Mouse (Mus musculus) monocyte, adult 5-6 weeks (primary cell): Measurements from ENCODE around the gene Gm3435. TPM values are rescaled to one million over a fixed set of nuclear protein-coding genes. Genes with fewer than 3 reads are reported as not detected.
"Not testable (repeated sequence)": the region's sequence is repeated elsewhere in the genome, so short reads cannot be mapped to it uniquely, and the experiment has no call there.

Source experiments
- ATAC-seq: fragments of 153-309, 156-312 bp; replicated peaks from 2 replicates; pipeline ENCODE4 v1.8.0; 2017; ENCODE audit warnings: mild to moderate bottlenecking; ENCODE audit not compliant: low TSS enrichment, insufficient number of reproducible peaks, severe bottlenecking, poor library complexity, low FRiP score
- total RNA-seq: library from RNA; stranded (forward); fragments of 200-1000, 200-491, 200-594 nt; gene quantifications from 3 replicates; pipeline ENCODE4 v1.2.3, GENCODE M21; 2017

Gene Gm3435
- total RNA-seq: 3.3 to 5.3 TPM (median 3.9 TPM) in 3 replicates

- peak; percentile 95 for ATAC-seq
Observed at GRCm38 (mm10) chr17:15009706-15010413, at the start of gene Gm3435. Gene Gm3435, plus strand, starts transcription at chr17:15010176.

GRCm38 (mm10) chr17:14960520-14960919 lies 49.5 kb upstream of the Gm3435 start:
- ATAC-seq: no peak

- not testable (repeated sequence) for ATAC-seq
Observed at GRCm38 (mm10) chr17:14960951-14961556, 48.9 kb upstream of the Gm3435 start, which contains the start of gene Phf10. Gene Phf10, minus strand, starts transcription at chr17:14961273.

DNA sequence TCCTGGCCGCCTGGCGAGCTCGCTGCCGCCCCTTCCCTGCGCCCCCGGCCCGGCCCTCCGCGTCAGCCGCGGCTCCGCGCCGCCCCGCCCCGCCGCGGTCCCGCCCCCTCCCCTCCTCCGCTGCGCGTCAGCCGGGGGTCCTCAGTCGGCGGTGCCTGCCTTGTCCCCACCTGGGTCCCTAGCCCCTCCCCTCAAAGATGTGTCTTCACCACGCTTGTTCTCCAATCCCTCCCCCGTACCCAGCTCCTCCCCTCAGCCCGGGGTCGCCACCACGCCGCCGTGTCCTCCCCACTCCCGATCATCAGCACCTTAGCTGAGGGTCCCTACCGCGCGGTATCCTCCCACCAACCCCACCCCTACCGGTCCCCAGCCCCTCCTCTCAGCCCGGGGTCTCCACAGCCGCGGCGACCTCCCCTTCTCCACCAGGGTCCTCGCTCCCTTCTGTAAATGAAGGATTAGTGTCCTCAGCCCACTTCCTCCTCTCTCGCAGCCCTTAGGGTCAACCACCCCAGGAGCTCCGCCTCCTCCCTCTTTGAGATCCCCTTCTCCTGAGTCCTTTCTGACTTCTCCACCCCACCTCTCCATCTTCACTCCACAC lies 48.3 kb upstream of the Gm3435 start:
- peak; percentile 32 for ATAC-seq

GRCm38 (mm10) chr17:14968373-14968913 lies 41.5 kb upstream of the Gm3435 start:
- ATAC-seq: not testable (repeated sequence)

DNA sequence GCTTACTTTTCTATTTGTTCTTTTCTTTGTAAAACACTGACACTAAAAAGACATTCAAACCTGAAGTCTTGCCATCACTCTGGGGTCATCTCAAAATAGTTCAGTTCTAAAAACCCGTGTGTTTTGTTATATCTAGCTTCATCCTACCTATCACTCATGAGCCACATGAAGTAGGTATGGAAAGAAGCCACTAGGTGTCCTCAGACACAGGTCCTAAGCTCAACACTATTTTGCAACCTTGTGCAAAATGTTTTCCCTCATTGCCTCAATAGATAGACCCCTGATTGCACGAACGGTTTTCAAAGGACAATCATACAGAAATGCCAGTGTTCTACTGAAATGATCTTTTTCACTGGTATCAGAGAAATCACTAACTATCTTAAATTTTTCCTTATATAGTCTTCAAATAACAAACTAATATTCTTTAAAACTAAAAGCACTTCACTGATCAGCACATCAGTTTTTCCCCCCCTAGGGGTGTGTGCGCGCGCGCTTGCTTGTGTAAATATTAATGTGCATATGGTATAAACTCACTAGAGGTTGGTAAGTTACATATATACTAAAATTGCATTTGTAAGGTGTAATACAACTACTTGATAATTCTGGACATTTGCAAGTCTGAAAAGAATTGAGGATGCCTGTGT lies 32.1 kb upstream of the Gm3435 start:
- peak; percentile 65 for ATAC-seq

DNA sequence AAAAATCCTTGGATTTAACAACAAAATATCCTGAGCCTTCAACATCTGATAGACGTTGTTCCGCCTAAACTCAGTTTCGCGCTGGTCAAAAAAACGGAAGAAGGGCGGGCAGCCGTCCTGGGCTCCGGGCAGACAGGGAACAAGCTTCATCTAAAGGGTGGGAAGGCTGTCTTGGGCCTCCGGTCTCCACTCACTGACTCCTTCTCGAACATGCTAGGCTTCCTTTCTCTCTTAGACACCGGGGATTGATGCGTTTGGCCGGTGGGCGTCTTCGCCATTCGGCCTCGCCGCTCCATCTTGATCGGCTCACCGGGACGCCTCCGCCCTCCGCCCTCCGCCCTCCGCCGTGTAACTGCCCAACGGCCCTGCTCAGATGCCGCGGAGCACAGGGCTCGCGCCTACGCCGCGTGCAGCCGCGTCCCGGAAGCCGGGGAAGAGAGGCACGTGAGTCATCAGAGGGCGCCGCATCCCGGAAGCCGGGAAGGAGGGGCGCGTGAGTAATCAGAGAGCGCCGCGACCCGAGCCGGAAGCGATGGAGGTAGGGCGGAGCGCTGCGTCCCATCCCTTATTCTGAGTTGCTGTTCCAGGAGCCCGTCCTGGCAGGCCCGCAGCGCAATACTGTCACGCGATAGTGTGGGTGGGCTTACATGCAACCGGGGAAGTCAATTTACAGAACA lies 31.5 kb upstream of the Gm3435 start, which contains the start of the genes 9030025P20Rik and Gm3417:
Gene 9030025P20Rik, plus strand, starts transcription at position 107 of the 677 bp plus-strand sequence.
Gene Gm3417, minus strand, starts transcription at position 429 of the 677 bp plus-strand sequence.
- peak; percentile 96 for ATAC-seq

DNA sequence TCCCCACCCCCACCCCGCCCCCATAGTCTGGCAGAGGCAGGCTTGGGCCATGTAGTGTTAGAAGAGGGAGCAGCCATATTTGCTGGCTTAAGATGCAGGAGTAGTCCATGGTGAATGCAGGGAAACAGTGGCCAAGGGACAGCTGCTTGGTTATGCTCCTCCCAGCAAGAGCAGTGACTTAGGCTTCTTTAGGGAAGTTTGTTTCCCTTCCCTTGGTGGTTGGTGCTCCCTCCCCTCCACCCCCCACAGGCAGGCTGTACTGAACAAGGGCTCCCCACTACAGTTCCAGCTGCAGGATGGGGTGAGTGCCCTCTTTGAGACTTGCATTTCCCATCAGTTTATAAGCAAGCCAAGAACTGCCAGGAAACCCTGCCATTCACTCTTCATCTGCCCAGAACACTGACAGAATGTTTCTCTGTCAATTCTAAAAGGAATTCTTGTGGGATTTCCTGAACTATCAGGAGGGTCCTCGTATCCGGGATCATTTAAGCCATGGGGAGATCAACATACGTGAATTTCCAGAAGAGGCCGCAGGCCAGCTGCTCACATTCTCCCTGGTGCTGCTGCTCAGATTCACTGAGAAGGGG lies 19.8 kb upstream of the Gm3435 start:
- peak; percentile 49 for ATAC-seq

GRCm38 (mm10) chr17:14992522-14993138 lies 17.3 kb upstream of the Gm3435 start:
- ATAC-seq: not testable (repeated sequence)

DNA sequence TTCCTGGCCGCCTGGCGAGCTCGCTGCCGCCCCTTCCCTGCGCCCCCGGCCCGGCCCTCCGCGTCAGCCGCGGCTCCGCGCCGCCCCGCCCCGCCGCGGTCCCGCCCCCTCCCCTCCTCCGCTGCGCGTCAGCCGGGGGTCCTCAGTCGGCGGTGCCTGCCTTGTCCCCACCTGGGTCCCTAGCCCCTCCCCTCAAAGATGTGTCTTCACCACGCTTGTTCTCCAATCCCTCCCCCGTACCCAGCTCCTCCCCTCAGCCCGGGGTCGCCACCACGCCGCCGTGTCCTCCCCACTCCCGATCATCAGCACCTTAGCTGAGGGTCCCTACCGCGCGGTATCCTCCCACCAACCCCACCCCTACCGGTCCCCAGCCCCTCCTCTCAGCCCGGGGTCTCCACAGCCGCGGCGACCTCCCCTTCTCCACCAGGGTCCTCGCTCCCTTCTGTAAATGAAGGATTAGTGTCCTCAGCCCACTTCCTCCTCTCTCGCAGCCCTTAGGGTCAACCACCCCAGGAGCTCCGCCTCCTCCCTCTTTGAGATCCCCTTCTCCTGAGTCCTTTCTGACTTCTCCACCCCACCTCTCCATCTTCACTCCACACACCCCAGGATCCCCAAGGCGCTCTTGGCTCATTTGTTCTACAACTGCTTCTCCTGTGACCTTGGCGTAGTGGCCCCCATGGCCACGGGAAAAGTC lies 16.7 kb upstream of the Gm3435 start:
- ATAC-seq: peak; percentile 33

DNA sequence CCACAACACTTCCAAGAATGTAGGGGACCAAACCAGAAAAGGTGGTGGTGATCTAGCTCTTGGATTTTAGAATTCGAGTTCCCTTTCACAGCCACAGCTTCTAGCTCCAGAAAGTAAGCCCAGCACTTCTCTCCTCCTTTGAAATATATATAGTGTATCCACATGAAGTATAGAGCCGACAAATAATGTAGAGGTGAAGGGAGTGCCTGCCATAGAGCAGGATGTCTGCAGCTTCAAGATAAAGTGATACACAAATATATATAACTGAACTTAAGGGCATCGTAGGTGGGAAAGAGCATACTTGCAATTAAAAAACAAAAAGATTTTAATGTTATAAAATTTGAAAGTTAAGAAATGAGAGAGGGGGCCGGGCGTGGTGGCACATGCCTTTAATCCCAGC lies 15.8 kb upstream of the Gm3435 start:
- ATAC-seq: not testable (repeated sequence)

GRCm38 (mm10) chr17:15000047-15000446 lies 9.9 kb upstream of the Gm3435 start:
- not testable (repeated sequence) for ATAC-seq

DNA sequence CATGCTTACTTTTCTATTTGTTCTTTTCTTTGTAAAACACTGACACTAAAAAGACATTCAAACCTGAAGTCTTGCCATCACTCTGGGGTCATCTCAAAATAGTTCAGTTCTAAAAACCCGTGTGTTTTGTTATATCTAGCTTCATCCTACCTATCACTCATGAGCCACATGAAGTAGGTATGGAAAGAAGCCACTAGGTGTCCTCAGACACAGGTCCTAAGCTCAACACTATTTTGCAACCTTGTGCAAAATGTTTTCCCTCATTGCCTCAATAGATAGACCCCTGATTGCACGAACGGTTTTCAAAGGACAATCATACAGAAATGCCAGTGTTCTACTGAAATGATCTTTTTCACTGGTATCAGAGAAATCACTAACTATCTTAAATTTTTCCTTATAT lies 888 bp upstream of the Gm3435 start:
- peak; percentile 72 for ATAC-seq

GRCm38 (mm10) chr17:15021503-15022220 lies 11.7 kb downstream of the Gm3435 start:
- peak; percentile 55 for ATAC-seq

- ATAC-seq: not testable (repeated sequence)
Observed at GRCm38 (mm10) chr17:15023878-15024492, 14.0 kb downstream of the Gm3435 start.
